7 mouse cellular contexts compared by ENCODE assay signal in genomic region chr1:190169911-190170818, GRCm38 (mm10). TPM values are rescaled to one million over a fixed set of nuclear protein-coding genes. Genes with fewer than 3 reads are reported as not detected.
DNase-seq lines count a peak whose midpoint lies in the region; ATAC-seq lines count a peak whose summit lies in the region.

Gene Prox1 (minus strand): TSS chr1:190170714.

- peaks cover 64% of the 10 kb centered on the region for H3K4me1 ChIP-seq in hindbrain, embryonic 15.5 days (replicated peaks)
- peaks cover 29% of the 10 kb centered on the region for H3K4me1 ChIP-seq in lung, embryonic 16.5 days (replicated peaks; ENCODE audit: control insufficient read depth, insufficient read depth, low read length)

- H3K4me3 ChIP-seq in hindbrain, embryonic 15.5 days: peak within 1 kb of the TSS; percentile 62
- peak within 1 kb of the TSS; percentile 65 for H3K4me3 ChIP-seq in lung, embryonic 16.5 days (ENCODE audit: low read length)

- H3K27ac ChIP-seq in hindbrain, embryonic 15.5 days (replicated peaks): peak within 1 kb of the TSS; percentile 83
- H3K27ac ChIP-seq in lung, embryonic 16.5 days (ENCODE audit: low read length): peak within 1 kb of the TSS; percentile 36; the same call in 1 of the 2 replicates

- no peaks in the 10 kb centered on the region for H3K36me3 ChIP-seq in hindbrain, embryonic 15.5 days
- H3K36me3 ChIP-seq in lung, embryonic 16.5 days (ENCODE audit: control insufficient read depth, insufficient read depth, low read length): no peaks in the 10 kb centered on the region

- H3K9ac ChIP-seq in hindbrain, embryonic 15.5 days: peak within 1 kb of the TSS; percentile 57
- H3K9ac ChIP-seq in lung, embryonic 16.5 days (ENCODE audit: low read length): peak within 1 kb of the TSS; percentile 57

- 0 out of 2 replicates have a peak, but pooled peaks cover 4% of the 10 kb centered on the region for H3K27me3 ChIP-seq in hindbrain, embryonic 15.5 days
- peaks cover 63% of the 10 kb centered on the region for H3K27me3 ChIP-seq in lung, embryonic 16.5 days (ENCODE audit: control insufficient read depth, insufficient read depth, low read depth, low read length)

- under 1% methylated on average over 60 of the region's 62 CpGs for WGBS in hindbrain, embryonic 15.5 days
- 1% methylated on average over 60 of the region's 62 CpGs for WGBS in lung, embryonic 16.5 days

- H3K9me3 ChIP-seq in hindbrain, embryonic 15.5 days: no peaks in the 10 kb centered on the region
- H3K9me3 ChIP-seq in lung, embryonic 16.5 days (ENCODE audit: control insufficient read depth, low read length): no peaks in the 10 kb centered on the region

- peak within 1 kb of the TSS; percentile 82 for H3K4me2 ChIP-seq in hindbrain, embryonic 15.5 days
- peak within 1 kb of the TSS; percentile 94 for H3K4me2 ChIP-seq in lung, embryonic 16.5 days (ENCODE audit: low read depth, low read length)

- ATAC-seq in hindbrain, embryonic 15.5 days (ENCODE audit: low FRiP score, low read depth): peak; percentile 93
- ATAC-seq in lung, embryonic 16.5 days (ENCODE audit: low read depth): peak; percentile 89

- peak; percentile 86 for DNase-seq in adrenal gland, postnatal 10 days
- peak; percentile 80 to 87 for DNase-seq in cerebellum, postnatal 14 days
- peak; percentile 56 for DNase-seq in gastrocnemius, postnatal 10 days
- DNase-seq in layer of hippocampus, postnatal 36 days: peak; percentile 73 to 74
- DNase-seq in right cerebral cortex, adult 2 months (ENCODE audit: low spot score in 2 of 2): peak; percentile 48 to 59

RNA-seq across cellular contexts. Expression of gene Prox1, which starts in this region (rescaled TPM):
- 10 to 100 TPM; 25.6 to 31.7 TPM for total RNA-seq in adrenal gland, postnatal 10 days (2021)
- total RNA-seq in gastrocnemius, postnatal 10 days (2021): 10 to 100 TPM in 1 of 2 experiments, 1 to 10 TPM in 1; 7.3 to 10.1 TPM
- polyA plus RNA-seq in hindbrain, embryonic 15.5 days (2015; fragmentation: Nextera tagmentation; extraction: Ambion mirVana): 6.2 and 6.9 TPM in 2 replicates
- 100 to 1,000 TPM in 1 of 2 experiments, 10 to 100 TPM in 1; 94.4 to 114 TPM for total RNA-seq in layer of hippocampus, postnatal 36 days (2021)
- 1.8 TPM in 2 replicates for polyA plus RNA-seq in lung, embryonic 16.5 days (2015; fragmentation: Nextera tagmentation; extraction: Ambion mirVana)

Comparison
In these comparisons a context has a peak if more than half of its experiments do, and no peak if none do; other contexts are left out.
1. Peak in every context shown above with its lines: DNase-seq, ATAC-seq, H3K4me3 ChIP-seq and H3K27ac ChIP-seq.